Mouse (Mus musculus) lung, embryonic 15.5 days (tissue): Measurements from ENCODE around the gene Cblc. TPM values are rescaled to one million over a fixed set of nuclear protein-coding genes. Genes with fewer than 3 reads are reported as not detected.

Experiments
- ATAC-seq: fragments of 200-750 bp; cut with Nextera tagmentation; 2 replicates; pipeline ENCODE4 v1.8.0; 2017; ENCODE audit warnings: moderate number of reproducible peaks, borderline replicate concordance; ENCODE audit not compliant: low FRiP score, low TSS enrichment; ENCODE audit errors: extremely low read depth
- H3K27ac ChIP-seq: fragments of 300-500 bp; sonication (generic); 2 replicates; pipeline ENCODE4 v1.5.1; 2015; ENCODE audit warnings: moderate library complexity, mild to moderate bottlenecking, inconsistent platforms
- H3K27me3 ChIP-seq: fragments of 300-500 bp; sonication (generic); 2 replicates; pipeline ENCODE4 v1.6.1; 2015; ENCODE audit warnings: inconsistent platforms
- H3K36me3 ChIP-seq: fragments of 300-500 bp; sonication (generic); 2 replicates; pipeline ENCODE4 v1.6.1; 2015; ENCODE audit warnings: inconsistent platforms
- H3K4me1 ChIP-seq: fragments of 300-500 bp; sonication (generic); 2 replicates; pipeline ENCODE4 v1.6.1; 2015; ENCODE audit warnings: inconsistent platforms
- H3K4me2 ChIP-seq: fragments of 300-500 bp; sonication (generic); 2 replicates; pipeline ENCODE4 v1.6.1; 2015; ENCODE audit warnings: inconsistent platforms, mild to moderate bottlenecking, moderate library complexity
- H3K4me3 ChIP-seq: fragments of 300-500 bp; sonication (generic); 2 replicates; pipeline ENCODE4 v1.5.1; 2015; ENCODE audit warnings: mild to moderate bottlenecking, inconsistent platforms
- H3K9ac ChIP-seq: fragments of 300-500 bp; sonication (generic); 2 replicates; pipeline ENCODE4 v1.6.1; 2015; ENCODE audit warnings: inconsistent platforms
- H3K9me3 ChIP-seq: fragments of 300-500 bp; sonication (generic); 2 replicates; pipeline ENCODE4 v1.6.1; 2016; ENCODE audit warnings: inconsistent platforms
- whole genome bisulfite sequencing: fragments of 180-500 bp; shearing (Covaris S2); methylation state at CpG from one replicate; pipeline ENCODE4 v1.1.7; 2015; 5-methylcytosine and 5-hydroxymethylcytosine counted together
- polyA plus RNA-seq: library from polyadenylated mRNA; unstranded; fragments of >200 nt; fragmentation: Nextera tagmentation; extraction: Ambion mirVana; gene quantifications from 2 replicates; pipeline ENCODE4 v1.2.1, GENCODE M21; 2015

The Cblc gene
- polyA plus RNA-seq, 1 experiment from 2014 or later = 15.2 TPM

- peaks cover 39% of the 10 kb centered on the region for H3K4me1 ChIP-seq
- no peaks in the 10 kb centered on the region for H3K27me3 ChIP-seq
- H3K9me3 ChIP-seq = no peaks in the 10 kb centered on the region
- peaks cover 2% of the 10 kb centered on the region; the same call in 1 of the 2 replicates for H3K36me3 ChIP-seq
- peak overlapping the region; percentile 90 for H3K27ac ChIP-seq
- peak overlapping the region; percentile 72 for H3K4me3 ChIP-seq
- H3K9ac ChIP-seq = no peak overlapping the region
- no peak for ATAC-seq
- peak overlapping the region; percentile 83 for H3K4me2 ChIP-seq
- WGBS = 39% methylated on average over 4 of the region's 4 CpGs
These were observed 24.9 kb downstream of the Cblc start for GRCm38 (mm10) chr7:19771682-19772081.

GRCm38 (mm10) chr7:19770984-19771391, 25.6 kb downstream of the Cblc start, which contains the start of gene Bcam:
TSS of gene Bcam (minus strand) at chr7:19771016.
- WGBS = 0% methylated on average over 9 of the region's 9 CpGs

GRCm38 (mm10) chr7:19770375-19770754, 26.2 kb downstream of the Cblc start:
- ATAC-seq = peak; percentile 75
- Histone ChIP-seq H3K4me3 (peak overlapping the region; percentile 72), H3K4me2 (peak overlapping the region; percentile 83), H3K36me3 (peaks cover 13% of the 10 kb centered on the region), H3K4me1 (peaks cover 39% of the 10 kb centered on the region), H3K9me3 (no peaks in the 10 kb centered on the region), H3K27me3 (no peaks in the 10 kb centered on the region), H3K9ac (peak overlapping the region; percentile 90), H3K27ac (peak overlapping the region; percentile 90)
- WGBS = 3% methylated on average over 27 of the region's 28 CpGs

More at GRCm38 (mm10) chr7:19770984-19771391, 25.6 kb downstream of the Cblc start, which contains the start of gene Bcam:
- peak within 1 kb of the TSS; percentile 72 for H3K4me3 ChIP-seq
- H3K27ac ChIP-seq = peak within 1 kb of the TSS; percentile 90
- H3K4me1 ChIP-seq = peaks cover 39% of the 10 kb centered on the region
- no peaks in the 10 kb centered on the region for H3K27me3 ChIP-seq
- peak within 1 kb of the TSS; percentile 90 for H3K9ac ChIP-seq
- peaks cover 7% of the 10 kb centered on the region; the same call in 1 of the 2 replicates for H3K36me3 ChIP-seq
- H3K4me2 ChIP-seq = peak within 1 kb of the TSS; percentile 83
- H3K9me3 ChIP-seq = no peaks in the 10 kb centered on the region
- ATAC-seq = peak; percentile 58

- peak overlapping the region; percentile 90 for H3K9ac ChIP-seq
- no peaks in the 10 kb centered on the region for H3K27me3 ChIP-seq
- H3K4me3 ChIP-seq = peak overlapping the region; percentile 72
- peak; percentile 21 for ATAC-seq
- H3K36me3 ChIP-seq = peaks cover 18% of the 10 kb centered on the region
- WGBS = 5% methylated on average over 16 of the region's 16 CpGs
- peak overlapping the region; percentile 90 for H3K27ac ChIP-seq
- peaks cover 39% of the 10 kb centered on the region for H3K4me1 ChIP-seq
- no peaks in the 10 kb centered on the region for H3K9me3 ChIP-seq
- H3K4me2 ChIP-seq = peak overlapping the region; percentile 83
These were observed 26.9 kb downstream of the Cblc start for GRCm38 (mm10) chr7:19769434-19770374.

GRCm38 (mm10) chr7:19769001-19769400, 27.6 kb downstream of the Cblc start:
- H3K4me2 ChIP-seq = peak overlapping the region; percentile 83
- peak overlapping the region; percentile 90 for H3K27ac ChIP-seq
- H3K27me3 ChIP-seq = no peaks in the 10 kb centered on the region
- H3K9me3 ChIP-seq = no peaks in the 10 kb centered on the region
- WGBS = 22% methylated on average over 4 of the region's 4 CpGs
- H3K4me1 ChIP-seq = peaks cover 39% of the 10 kb centered on the region
- ATAC-seq = peak; percentile 38
- H3K36me3 ChIP-seq = peaks cover 25% of the 10 kb centered on the region
- H3K9ac ChIP-seq = peak overlapping the region; percentile 90
- H3K4me3 ChIP-seq = peak overlapping the region; percentile 72

GRCm38 (mm10) chr7:19768251-19768650, 28.4 kb downstream of the Cblc start:
- peaks cover 31% of the 10 kb centered on the region for H3K36me3 ChIP-seq
- H3K9me3 ChIP-seq = no peaks in the 10 kb centered on the region
- peak overlapping the region; percentile 90 for H3K9ac ChIP-seq
- H3K27me3 ChIP-seq = no peaks in the 10 kb centered on the region
- H3K4me3 ChIP-seq = peak overlapping the region; percentile 72
- H3K4me2 ChIP-seq = peak overlapping the region; percentile 83
- 49% methylated on average over 14 of the region's 14 CpGs for WGBS
- no peak for ATAC-seq
- H3K4me1 ChIP-seq = peaks cover 39% of the 10 kb centered on the region
- H3K27ac ChIP-seq = peak overlapping the region; percentile 90

- WGBS = 78% methylated on average over 9 of the region's 9 CpGs
- no peak overlapping the region for H3K4me2 ChIP-seq
- no peak overlapping the region for H3K9ac ChIP-seq
- no peaks in the 10 kb centered on the region for H3K27me3 ChIP-seq
- H3K4me3 ChIP-seq = no peak overlapping the region
- ATAC-seq = no peak
- peaks cover 50% of the 10 kb centered on the region for H3K36me3 ChIP-seq
- H3K9me3 ChIP-seq = no peaks in the 10 kb centered on the region
- H3K4me1 ChIP-seq = peaks cover 18% of the 10 kb centered on the region
- no peak overlapping the region for H3K27ac ChIP-seq
These were observed 32.0 kb downstream of the Cblc start for GRCm38 (mm10) chr7:19764581-19764980.

GRCm38 (mm10) chr7:19763829-19764477, 32.7 kb downstream of the Cblc start:
- Histone ChIP-seq H3K36me3 (peaks cover 54% of the 10 kb centered on the region), H3K4me2 (no peak overlapping the region), H3K27ac (no peak overlapping the region), H3K9me3 (no peaks in the 10 kb centered on the region), H3K9ac (no peak overlapping the region), H3K4me3 (no peak overlapping the region), H3K27me3 (no peaks in the 10 kb centered on the region), H3K4me1 (peaks cover 12% of the 10 kb centered on the region)
- ATAC-seq = no peak
- WGBS = 83% methylated on average over 13 of the region's 13 CpGs

GRCm38 (mm10) chr7:19762283-19762682, 34.3 kb downstream of the Cblc start:
- Histone ChIP-seq H3K36me3 (peaks cover 65% of the 10 kb centered on the region), H3K27me3 (no peaks in the 10 kb centered on the region), H3K4me2 (no peak overlapping the region), H3K4me1 (no peaks in the 10 kb centered on the region; the same call in 1 of the 2 replicates), H3K9me3 (no peaks in the 10 kb centered on the region), H3K4me3 (no peak overlapping the region), H3K27ac (no peak overlapping the region), H3K9ac (no peak overlapping the region)
- 52% methylated on average over 11 of the region's 11 CpGs for WGBS
- ATAC-seq = peak; percentile 39; the same call in 1 of the 2 replicates

- no peak for ATAC-seq
- Histone ChIP-seq H3K9me3 (no peaks in the 10 kb centered on the region), H3K4me1 (peaks cover 18% of the 10 kb centered on the region), H3K9ac (no peak overlapping the region), H3K27me3 (no peaks in the 10 kb centered on the region), H3K4me2 (no peak overlapping the region), H3K4me3 (no peak overlapping the region), H3K36me3 (peaks cover 54% of the 10 kb centered on the region), H3K27ac (no peak overlapping the region)
- WGBS = 86% methylated on average over 13 of the region's 13 CpGs
These were observed 36.6 kb downstream of the Cblc start for GRCm38 (mm10) chr7:19760021-19760420.

GRCm38 (mm10) chr7:19758623-19759022, 38.0 kb downstream of the Cblc start:
- H3K4me2 ChIP-seq = no peak overlapping the region
- H3K4me1 ChIP-seq = peaks cover 30% of the 10 kb centered on the region
- 89% methylated on average over 13 of the region's 13 CpGs for WGBS
- H3K36me3 ChIP-seq = peaks cover 41% of the 10 kb centered on the region
- H3K27me3 ChIP-seq = no peaks in the 10 kb centered on the region
- ATAC-seq = no peak
- no peak overlapping the region for H3K27ac ChIP-seq
- no peak overlapping the region for H3K9ac ChIP-seq
- no peaks in the 10 kb centered on the region for H3K9me3 ChIP-seq
- no peak overlapping the region for H3K4me3 ChIP-seq
